Mouse (Mus musculus) hindbrain, postnatal 0 days (tissue): ENCODE measurements around the gene Sap18b. TPM values are rescaled to one million over a fixed set of nuclear protein-coding genes. Genes with fewer than 3 reads are reported as not detected.
"Not testable (repeated sequence)": the region's sequence is repeated elsewhere in the genome, so short reads cannot be mapped to it uniquely, and the experiment has no call there.

Source experiments
- ATAC-seq: fragments of 200-750 bp; cut with Nextera tagmentation; 2 replicates; pipeline ENCODE4 v1.8.0; 2017; ENCODE audit warnings: mild to moderate bottlenecking, moderate TSS enrichment, moderate library complexity
- DNase-seq: peaks from one replicate; pipeline ENCODE4 v3.0.0-alpha.2; 2015; ENCODE audit warnings: low spot score
- H3K27ac ChIP-seq: fragments of 300-500 bp; sonication (generic); 2 replicates; pipeline ENCODE4 v1.5.1; 2014; ENCODE audit warnings: mild to moderate bottlenecking
- H3K27me3 ChIP-seq: fragments of 300-500 bp; sonication (generic); 2 replicates; pipeline ENCODE4 v1.6.1; 2014; ENCODE audit warnings: low read length, mixed read lengths; ENCODE audit not compliant: insufficient read depth
- H3K36me3 ChIP-seq: fragments of 300-500 bp; sonication (generic); 2 replicates; pipeline ENCODE4 v1.6.1; 2014; ENCODE audit warnings: low read length, mixed read lengths; ENCODE audit not compliant: insufficient read depth
- H3K4me1 ChIP-seq: fragments of 300-500 bp; sonication (generic); 2 replicates; pipeline ENCODE4 v1.6.1; 2014; ENCODE audit warnings: antibody characterized with exemption, low read length, mixed read lengths; ENCODE audit not compliant: insufficient read depth
- H3K4me2 ChIP-seq: fragments of 300-500 bp; sonication (generic); 2 replicates; pipeline ENCODE4 v1.6.1; 2014; ENCODE audit warnings: low read depth, mild to moderate bottlenecking, low read length, moderate library complexity, mixed read lengths
- H3K4me3 ChIP-seq: fragments of 300-500 bp; sonication (generic); 2 replicates; pipeline ENCODE4 v1.5.1; 2014; ENCODE audit warnings: low read length
- H3K9ac ChIP-seq: fragments of 300-500 bp; sonication (generic); replicated peaks from 2 replicates; pipeline ENCODE4 v1.6.1; 2014; ENCODE audit warnings: mild to moderate bottlenecking, low read length, moderate library complexity, mixed read lengths
- H3K9me3 ChIP-seq: fragments of 300-500 bp; sonication (generic); 2 replicates; pipeline ENCODE4 v1.6.1; 2016; ENCODE audit warnings: low read length, mixed read lengths
- CTCF ChIP-seq: IDR thresholded peaks from 2 replicates; pipeline ENCODE4 v1.5.1; 2016; ENCODE audit warnings: antibody characterized with exemption, control low read depth, low read depth
- WGBS: fragments of 180-500 bp; shearing (Covaris S2); extraction: QIAGEN DNeasy Blood & Tissue Kit; methylation state at CpG from one replicate; pipeline ENCODE4 v1.1.7; 2014; 5-methylcytosine and 5-hydroxymethylcytosine counted together
- polyA plus RNA-seq: library from polyadenylated mRNA; unstranded; fragments of >200 nt; fragmentation: Nextera tagmentation; extraction: Ambion mirVana; gene quantifications from 2 replicates; pipeline ENCODE4 v1.2.1, GENCODE M21; 2015
- total RNA-seq: library from RNA; depleted of rRNA; stranded (reverse); fragments of >200 nt; gene quantifications from 2 replicates; pipeline ENCODE4 v1.2.3, GENCODE M21; 2014

Sap18b gene
- total and polyA plus RNA-seq, 2 experiments from 2014 or later, result 31.2 to 325 TPM

- Histone ChIP-seq H3K27me3 (no peaks in the 10 kb centered on the region), H3K9me3 (no peaks in the 10 kb centered on the region), H3K27ac (no peak overlapping the region), H3K9ac (no peak overlapping the region), H3K36me3 (peaks cover 4% of the 10 kb centered on the region; the same call in 1 of the 2 replicates), H3K4me2 (no peak overlapping the region), H3K4me1 (peaks cover 5% of the 10 kb centered on the region; the same call in 1 of the 2 replicates), H3K4me3 (no peak overlapping the region)
- no peak for TF ChIP-seq CTCF
- no peak for DNase-seq
- WGBS, result 100% methylated on average over 2 of the region's 2 CpGs
- no peak for ATAC-seq
Observed at GRCm38 (mm10) chr8:95850326-95850725, 25.2 kb downstream of the Sap18b start.

GRCm38 (mm10) chr8:95852290-95852689 lies 27.1 kb downstream of the Sap18b start:
- ATAC-seq (no peak), DNase-seq (no peak)
- H3K9ac ChIP-seq, result peak overlapping the region; percentile 45; the same call in 1 of the 2 replicates
- H3K27me3 ChIP-seq, result no peaks in the 10 kb centered on the region
- H3K4me2 ChIP-seq, result peak overlapping the region; percentile 58
- no peak overlapping the region for H3K27ac ChIP-seq
- H3K4me3 ChIP-seq, result peak overlapping the region; percentile 44
- no peaks in the 10 kb centered on the region for H3K9me3 ChIP-seq
- TF ChIP-seq CTCF, result no peak
- peaks cover 5% of the 10 kb centered on the region; the same call in 1 of the 2 replicates for H3K4me1 ChIP-seq
- no peaks in the 10 kb centered on the region for H3K36me3 ChIP-seq
- 71% methylated on average over 4 of the region's 4 CpGs for WGBS

GRCm38 (mm10) chr8:95853102-95853843 lies 28.1 kb downstream of the Sap18b start, which contains the start of gene Slc38a7:
TSS of gene Slc38a7 (minus strand) at chr8:95853539.
- Histone ChIP-seq H3K4me3 (peak within 1 kb of the TSS; percentile 44), H3K36me3 (no peaks in the 10 kb centered on the region), H3K4me2 (peak within 1 kb of the TSS; percentile 58), H3K27me3 (no peaks in the 10 kb centered on the region), H3K9me3 (no peaks in the 10 kb centered on the region), H3K4me1 (peaks cover 5% of the 10 kb centered on the region; the same call in 1 of the 2 replicates), H3K27ac (no peak within 1 kb of the TSS), H3K9ac (peak within 1 kb of the TSS; percentile 45)
- ATAC-seq, result peak; percentile 97
- DNase-seq, result peak; percentile 91
- WGBS, result 10% methylated on average over 22 of the region's 22 CpGs
- no peak for TF ChIP-seq CTCF

GRCm38 (mm10) chr8:95854174-95854573 lies 29.0 kb downstream of the Sap18b start:
- ATAC-seq, result no peak

GRCm38 (mm10) chr8:95863761-95864440 lies 38.8 kb downstream of the Sap18b start:
- WGBS, result 66% methylated on average over 10 of the region's 11 CpGs
- not testable (repeated sequence) for DNase-seq, H3K4me1 ChIP-seq, H3K9me3 ChIP-seq, H3K27me3 ChIP-seq, H3K4me3 ChIP-seq, H3K27ac ChIP-seq, H3K9ac ChIP-seq, H3K4me2 ChIP-seq
- 0 out of 2 replicates have a peak, but pooled peaks have one; percentile 24 for ATAC-seq
- H3K36me3 ChIP-seq, result peaks cover 34% of the 10 kb centered on the region

More at GRCm38 (mm10) chr8:95854174-95854573, 29.0 kb downstream of the Sap18b start:
- no peaks in the 10 kb centered on the region for H3K9me3 ChIP-seq
- H3K27ac ChIP-seq, result no peak overlapping the region
- no peak overlapping the region for H3K4me3 ChIP-seq
- H3K27me3 ChIP-seq, result no peaks in the 10 kb centered on the region
- H3K9ac ChIP-seq, result no peak overlapping the region
- H3K4me1 ChIP-seq, result peaks cover 5% of the 10 kb centered on the region; the same call in 1 of the 2 replicates
- H3K36me3 ChIP-seq, result no peaks in the 10 kb centered on the region
- no peak for DNase-seq
- H3K4me2 ChIP-seq, result no peak overlapping the region
- TF ChIP-seq CTCF, result no peak
- 90% methylated on average over 6 of the region's 6 CpGs for WGBS

GRCm38 (mm10) chr8:95864851-95865250 lies 39.7 kb downstream of the Sap18b start:
- H3K9me3 ChIP-seq, ATAC-seq, DNase-seq, H3K4me2 ChIP-seq, H3K27me3 ChIP-seq, H3K4me1 ChIP-seq, H3K27ac ChIP-seq, H3K4me3 ChIP-seq, H3K9ac ChIP-seq: not testable (repeated sequence)
- H3K36me3 ChIP-seq, result peaks cover 42% of the 10 kb centered on the region
- 97% methylated on average over 17 of the region's 18 CpGs for WGBS

GRCm38 (mm10) chr8:95871690-95872089 lies 46.5 kb downstream of the Sap18b start:
- 94% methylated on average over 16 of the region's 16 CpGs for WGBS
- H3K4me3 ChIP-seq, result no peak overlapping the region
- DNase-seq (no peak), ATAC-seq (no peak)
- no peak overlapping the region for H3K9ac ChIP-seq
- no peaks in the 10 kb centered on the region for H3K4me1 ChIP-seq
- no peak for TF ChIP-seq CTCF
- no peaks in the 10 kb centered on the region for H3K27me3 ChIP-seq
- H3K27ac ChIP-seq, result no peak overlapping the region
- peaks cover 67% of the 10 kb centered on the region for H3K36me3 ChIP-seq
- H3K4me2 ChIP-seq, result no peak overlapping the region
- H3K9me3 ChIP-seq, result no peaks in the 10 kb centered on the region
